Mouse (Mus musculus) gastrocnemius, postnatal 36 days (tissue): ENCODE data around the gene Lrrc7. TPM values are rescaled to one million over a fixed set of nuclear protein-coding genes. Genes with fewer than 3 reads are reported as not detected.

Experiments used
- DNase-seq, 2 experiments: peaks; one replicate each; pipeline ENCODE4 v3.0.0; 2022
- intact Hi-C: fragments of 180-260 bp; cut with DNase I; formaldehyde crosslinking; loops from one replicate; pipeline ENCODE4 v1.15.1; 2025
- total RNA-seq, 2 experiments: library from RNA; stranded (reverse); gene quantifications; 2 replicates each; pipeline ENCODE4 v1.2.3; 2021

Gene Lrrc7
- total RNA-seq, 2 experiments from 2014 or later: not detected

GRCm38 (mm10) chr3:158369169-158369568 is 192.9 kb downstream of the Lrrc7 start:
- intact Hi-C loops: no loop called here
- no peak for DNase-seq

DNA sequence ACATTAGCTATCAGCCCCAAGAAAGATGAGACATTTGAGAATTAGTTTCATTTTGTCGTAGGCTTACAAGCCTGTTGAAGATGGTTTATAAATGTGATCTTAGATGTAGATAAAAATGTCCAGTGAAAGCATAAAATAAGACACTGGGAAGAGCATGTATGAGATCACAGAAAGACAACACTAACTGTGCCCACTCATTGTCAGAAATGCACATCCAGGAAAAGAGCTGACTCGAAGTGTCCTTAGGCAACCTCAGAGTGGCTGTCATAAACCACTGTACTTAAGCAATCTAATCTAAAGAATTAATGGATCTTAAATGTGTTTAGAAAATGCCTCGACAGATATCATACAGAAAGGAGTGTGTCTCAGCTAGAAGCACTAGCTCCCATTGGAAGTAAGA is 196.2 kb downstream of the Lrrc7 start:
- intact Hi-C loops: no loop called here
- no peak for DNase-seq

- intact Hi-C loops: no loop called here
- DNase-seq: no peak
Measured at GRCm38 (mm10) chr3:158362091-158362490, 199.9 kb downstream of the Lrrc7 start.

GRCm38 (mm10) chr3:158356706-158357105 is 205.3 kb downstream of the Lrrc7 start:
- no peak for DNase-seq
- intact Hi-C loops: no loop called here

DNA sequence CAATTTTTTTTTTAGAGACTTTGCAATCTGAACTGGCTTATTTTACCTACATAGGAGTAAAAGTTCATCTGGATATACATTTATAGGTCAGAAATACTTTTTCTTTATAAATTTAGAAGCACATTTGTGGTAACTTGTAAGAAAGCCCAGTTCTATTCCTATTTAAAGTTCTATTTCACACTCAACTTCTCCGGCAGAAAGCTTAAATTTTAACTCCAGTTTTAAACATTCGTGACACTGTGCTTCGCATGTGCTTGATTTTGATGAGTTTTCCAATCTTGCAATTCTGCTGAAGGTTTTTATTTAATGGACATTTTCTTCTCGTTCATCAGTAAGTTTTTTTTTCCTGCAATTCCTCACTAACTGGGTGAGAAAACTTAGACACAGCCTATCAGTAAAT is 205.8 kb downstream of the Lrrc7 start:
- intact Hi-C loops: no loop called here

GRCm38 (mm10) chr3:158340808-158341207 is 221.2 kb downstream of the Lrrc7 start:
- DNase-seq: no peak
- intact Hi-C loops: no loop called here

More for the DNA sequence above, 205.8 kb downstream of the Lrrc7 start:
- no peak for DNase-seq

GRCm38 (mm10) chr3:158330085-158330484 is 231.9 kb downstream of the Lrrc7 start:
- intact Hi-C loops: no loop called here
- DNase-seq: no peak

- no peak for DNase-seq
- intact Hi-C loops: no loop called here
Measured at GRCm38 (mm10) chr3:158310391-158310790, 251.6 kb downstream of the Lrrc7 start.

DNA sequence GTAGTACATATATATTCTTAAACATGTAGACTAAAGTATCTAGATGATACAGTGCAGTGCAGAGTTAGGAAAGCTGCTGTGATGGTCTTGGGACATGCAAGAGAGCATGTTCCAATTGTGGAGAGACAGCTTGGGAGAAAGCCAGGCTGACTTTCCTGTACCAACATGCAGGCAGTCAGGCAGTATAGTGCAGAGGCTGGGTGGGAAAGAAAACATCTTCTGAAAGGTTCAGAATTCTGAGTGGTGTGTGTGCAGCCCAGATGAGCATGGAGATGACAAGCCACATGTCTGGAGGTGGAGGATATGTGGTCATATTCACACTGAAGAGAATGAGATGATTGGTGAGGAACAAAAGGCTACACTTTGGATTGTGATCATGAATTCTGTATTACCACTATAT is 254.6 kb downstream of the Lrrc7 start:
- intact Hi-C loops: no loop called here

GRCm38 (mm10) chr3:158298732-158299131 is 263.3 kb downstream of the Lrrc7 start:
- no peak for DNase-seq
- intact Hi-C loops: no loop called here

More for the DNA sequence above, 254.6 kb downstream of the Lrrc7 start:
- DNase-seq: no peak

- intact Hi-C loops: no loop called here
- no peak for DNase-seq
Measured at GRCm38 (mm10) chr3:158295041-158295440, 267.0 kb downstream of the Lrrc7 start.

DNA sequence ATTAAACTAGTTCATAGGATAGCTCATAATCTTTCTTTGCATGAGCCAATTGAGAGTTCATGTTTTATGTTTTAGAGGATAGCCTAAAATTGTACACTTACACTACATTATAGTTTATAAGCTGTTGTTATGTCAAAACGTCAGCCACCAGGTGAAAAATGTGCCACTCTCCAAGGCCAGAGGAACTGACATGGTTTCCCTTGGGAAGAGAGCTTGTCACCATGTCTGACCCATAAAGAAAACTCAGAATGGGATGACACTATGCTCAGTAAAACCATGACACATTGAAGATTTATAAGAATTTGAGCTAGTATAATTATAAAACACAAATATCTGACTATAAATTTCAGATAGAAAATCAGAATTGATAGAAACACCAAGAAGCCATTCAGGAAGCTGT is 277.6 kb downstream of the Lrrc7 start:
- intact Hi-C loops: no loop called here
- no peak for DNase-seq

DNA sequence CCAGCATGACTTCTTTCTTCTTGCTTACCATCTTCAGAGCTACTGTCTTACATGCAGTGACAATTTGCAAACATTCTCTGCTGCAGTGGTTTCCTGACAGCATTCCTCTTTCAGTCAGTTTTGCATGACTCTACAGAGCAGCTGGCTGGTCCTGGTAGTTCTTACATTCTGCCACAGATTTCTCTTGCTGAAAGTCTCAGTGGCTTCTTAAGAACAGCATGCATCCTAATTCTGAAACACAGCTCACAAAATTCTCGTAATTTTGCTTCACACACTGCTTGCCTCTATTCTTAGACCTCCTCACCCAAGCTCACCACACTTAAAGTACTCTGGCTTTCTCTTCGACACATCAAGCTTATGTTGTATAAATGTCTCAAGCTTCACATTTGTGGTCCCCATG is 283.4 kb downstream of the Lrrc7 start:
- intact Hi-C loops: no loop called here
- DNase-seq: no peak

DNA sequence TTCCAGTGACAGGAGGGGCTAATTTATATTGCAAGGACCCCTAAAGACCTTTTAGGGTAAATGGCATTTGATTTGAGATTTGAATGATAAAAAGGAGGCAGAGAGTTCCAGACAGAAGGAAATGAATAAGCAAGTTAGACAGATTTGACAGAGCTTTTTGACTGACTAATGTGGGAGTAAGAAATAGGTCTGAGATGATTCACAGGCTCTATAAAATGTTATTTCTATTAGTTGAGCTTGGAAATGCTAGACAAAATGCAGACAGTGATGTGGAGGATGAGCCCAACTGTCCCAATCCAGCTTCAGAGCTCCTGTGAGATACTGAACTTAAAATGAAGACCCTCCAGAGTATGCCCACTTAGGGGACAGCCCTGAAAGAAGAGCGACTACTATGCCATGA is 289.3 kb downstream of the Lrrc7 start:
- intact Hi-C loops: no loop called here

GRCm38 (mm10) chr3:158270887-158271286 is 291.1 kb downstream of the Lrrc7 start:
- DNase-seq: no peak

More for the DNA sequence above, 289.3 kb downstream of the Lrrc7 start:
- DNase-seq: no peak

DNA sequence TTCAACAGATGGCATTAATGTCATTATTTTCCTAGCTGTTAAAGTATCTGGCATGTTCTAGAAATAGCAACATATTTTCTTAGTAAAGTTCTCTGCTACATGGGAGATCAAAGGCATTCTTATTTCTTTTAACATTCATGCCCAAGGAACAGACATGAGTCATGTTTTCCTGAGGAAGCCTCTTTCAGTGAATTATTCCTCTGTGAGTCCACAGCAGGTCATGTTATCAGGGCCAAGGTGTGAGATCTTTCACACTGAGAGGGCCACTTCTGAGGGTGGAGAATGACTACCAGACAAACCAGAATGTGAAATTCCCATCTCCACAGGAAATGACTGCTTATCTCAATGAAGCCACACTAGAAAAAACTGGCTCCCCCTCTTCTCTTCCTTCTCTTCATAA is 309.4 kb downstream of the Lrrc7 start:
- DNase-seq: no peak
- intact Hi-C loops: no loop called here

More at GRCm38 (mm10) chr3:158270887-158271286, 291.1 kb downstream of the Lrrc7 start:
- intact Hi-C loops: no loop called here

DNA sequence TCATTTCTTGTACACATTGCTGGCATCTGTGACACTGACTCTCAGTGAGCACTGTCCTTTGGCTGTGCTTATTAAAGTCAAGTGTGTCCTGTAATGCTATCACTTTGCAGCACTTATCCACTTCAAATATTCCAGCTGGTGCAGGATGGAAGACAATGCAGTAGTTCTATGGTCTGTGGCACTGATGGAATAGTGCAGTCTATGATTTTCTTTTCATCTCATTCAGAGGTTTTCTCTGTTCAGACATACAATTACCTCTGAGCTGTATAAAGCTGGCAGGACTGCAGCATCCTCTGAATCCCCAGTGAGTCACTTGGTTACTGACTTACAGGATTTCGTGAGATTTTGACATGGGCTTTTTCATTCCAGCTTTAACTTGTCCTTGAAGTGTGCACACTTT is 314.3 kb downstream of the Lrrc7 start:
- intact Hi-C loops: no loop called here
- no peak for DNase-seq

DNA sequence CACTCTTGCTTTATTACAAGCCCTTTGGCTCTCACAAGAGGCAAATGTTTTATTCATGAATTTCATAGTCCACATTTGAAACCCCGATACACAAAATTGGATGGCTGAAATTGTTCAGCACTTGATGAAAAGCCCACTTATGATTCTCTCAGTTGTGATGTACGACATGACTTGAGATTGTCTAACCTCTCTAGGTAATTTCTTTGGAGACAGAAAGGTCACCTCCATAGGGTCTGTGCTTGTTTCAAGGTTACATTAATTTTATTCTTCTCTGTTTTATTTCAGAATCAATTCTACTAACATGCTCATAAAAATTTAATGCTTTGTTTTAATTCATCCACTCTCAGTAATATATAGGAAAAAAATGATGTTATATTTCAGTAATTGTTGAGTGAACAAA is 351.4 kb downstream of the Lrrc7 start:
- DNase-seq: no peak
- intact Hi-C loops: no loop called here

DNA sequence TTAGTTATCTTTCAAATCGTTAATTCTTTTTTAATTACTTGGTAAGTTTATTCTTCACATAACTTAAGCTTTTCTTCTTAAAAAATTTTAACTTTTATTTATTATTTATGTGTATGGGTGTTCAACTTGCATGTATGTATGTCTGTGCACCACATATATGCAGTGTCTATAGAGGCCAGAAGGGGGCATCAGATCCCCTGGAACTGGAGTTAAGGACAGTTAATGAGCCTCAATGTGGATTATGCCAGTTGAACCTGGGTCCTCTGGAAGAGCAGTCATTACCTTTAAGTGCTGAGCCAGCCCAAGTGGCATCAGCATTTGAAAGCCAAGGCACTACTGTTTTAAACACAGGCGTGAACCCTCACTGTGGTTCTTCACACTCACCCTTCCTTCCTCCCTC is 352.0 kb downstream of the Lrrc7 start:
- no peak for DNase-seq
- intact Hi-C loops: no loop called here

DNA sequence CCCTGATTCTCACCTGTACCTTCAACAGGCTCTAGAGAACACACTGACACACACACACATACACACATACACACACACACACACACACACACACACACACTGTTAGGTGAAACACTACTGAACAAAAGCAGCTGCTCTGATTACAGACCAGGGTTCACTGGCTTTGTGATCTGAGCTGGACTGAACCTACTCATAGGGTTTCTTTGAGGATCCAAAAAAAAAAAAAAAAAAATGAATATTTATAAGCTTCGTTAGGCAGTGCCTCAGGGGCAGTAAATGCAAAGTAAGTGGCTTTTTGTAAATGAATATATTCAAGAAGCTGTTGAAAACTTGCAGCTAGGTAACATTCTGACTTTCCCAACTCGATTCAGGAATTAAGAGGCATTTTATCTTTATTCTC is 354.2 kb downstream of the Lrrc7 start:
- no peak for DNase-seq
- intact Hi-C loops: no loop called here

- no peak for DNase-seq
- intact Hi-C loops: no loop called here
Measured at GRCm38 (mm10) chr3:158202776-158203175, 359.2 kb downstream of the Lrrc7 start.

GRCm38 (mm10) chr3:158195426-158195825 is 366.6 kb downstream of the Lrrc7 start:
- intact Hi-C loops: no loop called here
- DNase-seq: no peak

- intact Hi-C loops: no loop called here
- DNase-seq: no peak
Measured at GRCm38 (mm10) chr3:158193229-158193628, 368.8 kb downstream of the Lrrc7 start.
